Mouse (Mus musculus): ENCODE data around the gene Hdac10.

- TF ChIP-seq CTCF (IDR thresholded peaks at IDR 0.05; ENCODE audit: extremely low read depth, insufficient read length, insufficient replicate concordance, low read depth, low read length) (no peak), POLR2A (IDR thresholded peaks at IDR 0.05; ENCODE audit: low read depth, low read length) (no peak)
Observed at GRCm38 (mm10) chr15:89150041-89150390, 21.5 kb upstream of the Hdac10 start.

All from small intestine, adult 2 months (tissue).